Comparison of ENCODE assay signal across 8 mouse cellular contexts in the genomic region with DNA sequence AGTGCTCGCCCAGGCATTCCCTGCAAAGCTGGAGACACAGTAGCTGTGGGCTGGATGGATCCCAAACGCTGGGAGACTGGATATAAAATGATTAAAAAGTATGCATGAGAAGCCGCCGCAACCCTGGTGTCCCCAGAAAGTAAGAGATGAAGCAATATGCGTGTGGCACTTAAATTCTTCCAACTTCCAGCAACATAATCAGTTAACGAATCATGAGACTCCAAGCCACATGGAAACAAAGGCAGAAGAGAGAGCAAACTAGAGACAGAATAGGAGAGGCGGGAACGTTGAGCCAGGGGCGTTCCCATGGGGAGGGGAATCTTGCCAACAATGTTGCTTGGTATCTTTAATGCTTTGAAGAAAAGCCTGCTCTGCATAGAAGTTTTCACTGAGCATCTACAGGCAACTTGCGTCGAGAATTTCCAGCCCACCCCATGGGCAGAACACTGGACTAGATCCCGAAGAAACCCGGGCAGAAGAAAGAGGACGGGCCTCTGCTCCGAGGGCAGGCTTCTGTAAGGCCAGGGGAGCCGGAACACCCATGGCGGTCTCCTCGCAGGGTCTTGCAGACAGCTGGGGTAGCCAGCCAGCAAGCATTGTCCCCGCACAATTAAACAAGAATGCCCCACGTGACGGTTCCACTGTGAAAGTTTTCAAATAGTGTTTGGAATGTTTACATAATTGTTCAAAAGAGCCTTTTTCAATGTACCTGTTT.
DNase-seq lines count a peak whose midpoint lies in the region; ATAC-seq and TF ChIP-seq lines count a peak whose summit lies in the region.

No protein-coding gene starts in this region.

- H3K4me2 ChIP-seq in intestine, postnatal 0 days (replicated peaks; ENCODE audit: low read depth), result peak overlapping the region; percentile 58
- H3K4me2 ChIP-seq in midbrain, embryonic 11.5 days, result peak overlapping the region; percentile 76

- peak; percentile 6 for DNase-seq in cerebellum, adult 9-10 months
- no peak for DNase-seq in cerebellum, postnatal 36 days
- DNase-seq in retina, postnatal 1 day, result peak; percentile 88
- no peak for DNase-seq in retina, embryonic 14.5 days (ENCODE audit: low spot score)
- peak; percentile 97 for DNase-seq in midbrain, embryonic 11.5 days (ENCODE audit: low spot score, missing footprints)
- no peak for DNase-seq in urinary bladder, postnatal 10 days (ENCODE audit: low spot score)
- no peak for DNase-seq in natural killer cell, adult 2 months (ENCODE audit: low spot score in 2 of 2)

- 5% methylated on average over 21 of the region's 21 CpGs for WGBS in intestine, postnatal 0 days
- 3% methylated on average over 21 of the region's 21 CpGs for WGBS in midbrain, embryonic 11.5 days

- no peaks in the 10 kb centered on the region for H3K36me3 ChIP-seq in intestine, postnatal 0 days (ENCODE audit: control insufficient read depth, insufficient read depth)
- H3K36me3 ChIP-seq in midbrain, embryonic 11.5 days (ENCODE audit: control insufficient read depth, insufficient read depth, low read length), result no peaks in the 10 kb centered on the region

- peaks cover 16% of the 10 kb centered on the region; the same call in 1 of the 2 replicates for H3K27me3 ChIP-seq in intestine, postnatal 0 days (replicated peaks; ENCODE audit: control insufficient read depth, insufficient read depth, low read length)
- 0 out of 2 replicates have a peak, but pooled peaks cover 2% of the 10 kb centered on the region for H3K27me3 ChIP-seq in midbrain, embryonic 11.5 days (ENCODE audit: control insufficient read depth, insufficient read depth, low read length)

- H3K4me3 ChIP-seq in intestine, postnatal 0 days (ENCODE audit: low read depth, low read length), result peak overlapping the region; percentile 20
- H3K4me3 ChIP-seq in midbrain, embryonic 11.5 days (ENCODE audit: low read depth, low read length), result peak overlapping the region; percentile 36

- no peaks in the 10 kb centered on the region for H3K4me1 ChIP-seq in intestine, postnatal 0 days (replicated peaks; ENCODE audit: control insufficient read depth, insufficient read depth, low read length)
- peaks cover 26% of the 10 kb centered on the region for H3K4me1 ChIP-seq in midbrain, embryonic 11.5 days (ENCODE audit: control insufficient read depth, insufficient read depth, low read length)

- TF ChIP-seq CTCF in intestine, postnatal 0 days (IDR thresholded peaks at IDR 0.05; ENCODE audit: low read depth), result no peak

- no peak overlapping the region for H3K9ac ChIP-seq in intestine, postnatal 0 days (ENCODE audit: low read depth, low read length)
- peak overlapping the region; percentile 78 for H3K9ac ChIP-seq in midbrain, embryonic 11.5 days (ENCODE audit: low read length)

- ATAC-seq in intestine, postnatal 0 days, result no peak
- ATAC-seq in midbrain, embryonic 11.5 days (ENCODE audit: low FRiP score), result peak; percentile 82

- no peak overlapping the region for H3K27ac ChIP-seq in intestine, postnatal 0 days (ENCODE audit: low read depth, low read length)
- H3K27ac ChIP-seq in midbrain, embryonic 11.5 days (ENCODE audit: low read depth, low read length), result peak overlapping the region; percentile 94

- no peaks in the 10 kb centered on the region for H3K9me3 ChIP-seq in intestine, postnatal 0 days (ENCODE audit: control insufficient read depth)
- H3K9me3 ChIP-seq in midbrain, embryonic 11.5 days (ENCODE audit: control insufficient read depth, low read length), result no peaks in the 10 kb centered on the region

Comparison
In these comparisons a context has a peak if more than half of its experiments do, and no peak if none do; other contexts are left out.
1. DNase-seq: peak in cerebellum, adult 9-10 months (single experiment), retina, postnatal 1 day (single experiment) and midbrain, embryonic 11.5 days (single experiment); none in cerebellum, postnatal 36 days (0 of 2), retina, embryonic 14.5 days (single experiment), urinary bladder, postnatal 10 days (single experiment) and natural killer cell, adult 2 months (0 of 2).